Mouse (Mus musculus): ENCODE measurements around the gene Efna5. TPM values are rescaled to one million over a fixed set of nuclear protein-coding genes. Genes with fewer than 3 reads are reported as not detected.

The Efna5 gene
- total and polyA plus RNA-seq, 2 experiments: 0.94 to 2.1 TPM

GRCm38 (mm10) chr17:62661801-62662200 is 219.3 kb downstream of the Efna5 start:
- no peak for TF ChIP-seq CTCF (IDR thresholded peaks at IDR 0.05; ENCODE audit: low read depth, low read length)
- no peak for TF ChIP-seq POLR2A (IDR thresholded peaks at IDR 0.05; ENCODE audit: extremely low read depth, insufficient read depth, low read length)
- whole genome bisulfite sequencing: 67% methylated on average over 7 of the region's 7 CpGs
- no peaks in the 10 kb centered on the region for H3K79me2 ChIP-seq (ENCODE audit: control insufficient read depth, insufficient read depth, low read length)
- peaks cover 4% of the 10 kb centered on the region for H3K4me1 ChIP-seq (ENCODE audit: control insufficient read depth, insufficient read depth, low read length)
- H3K27ac ChIP-seq (replicated peaks; ENCODE audit: insufficient read depth, low read depth, low read length): no peak overlapping the region
- no peak for DNase-seq (ENCODE audit: extremely low read depth, low read depth, low spot score)
- H3K27me3 ChIP-seq (ENCODE audit: control insufficient read depth, insufficient read depth, low read length): no peaks in the 10 kb centered on the region
- H3K36me3 ChIP-seq (ENCODE audit: control insufficient read depth, insufficient read depth, low read length): no peaks in the 10 kb centered on the region
- no peak overlapping the region for H3K9ac ChIP-seq (ENCODE audit: low read depth, low read length)
- no peak overlapping the region for H3K4me3 ChIP-seq (ENCODE audit: insufficient read depth, low read depth, low read length)

GRCm38 (mm10) chr17:62659501-62660175 is 221.5 kb downstream of the Efna5 start:
- WGBS: 94% methylated on average over 14 of the region's 14 CpGs
- no peaks in the 10 kb centered on the region for H3K79me2 ChIP-seq (ENCODE audit: control insufficient read depth, insufficient read depth, low read length)
- H3K36me3 ChIP-seq (ENCODE audit: control insufficient read depth, insufficient read depth, low read length): no peaks in the 10 kb centered on the region
- H3K27me3 ChIP-seq (ENCODE audit: control insufficient read depth, insufficient read depth, low read length): no peaks in the 10 kb centered on the region
- H3K4me1 ChIP-seq (ENCODE audit: control insufficient read depth, insufficient read depth, low read length): peaks cover 10% of the 10 kb centered on the region
- TF ChIP-seq POLR2A (IDR thresholded peaks at IDR 0.05; ENCODE audit: extremely low read depth, insufficient read depth, low read length): no peak
- TF ChIP-seq CTCF (IDR thresholded peaks at IDR 0.05; ENCODE audit: low read depth, low read length): no peak
- DNase-seq (ENCODE audit: extremely low read depth, low read depth, low spot score): no peak
- no peak overlapping the region for H3K4me3 ChIP-seq (ENCODE audit: insufficient read depth, low read depth, low read length)
- no peak overlapping the region for H3K9ac ChIP-seq (ENCODE audit: low read depth, low read length)
- H3K27ac ChIP-seq (replicated peaks; ENCODE audit: insufficient read depth, low read depth, low read length): no peak overlapping the region

- Histone ChIP-seq H3K36me3 (ENCODE audit: control insufficient read depth, insufficient read depth, low read length) (no peaks in the 10 kb centered on the region), H3K27ac (replicated peaks; ENCODE audit: insufficient read depth, low read depth, low read length) (no peak overlapping the region), H3K27me3 (ENCODE audit: control insufficient read depth, insufficient read depth, low read length) (no peaks in the 10 kb centered on the region), H3K4me1 (ENCODE audit: control insufficient read depth, insufficient read depth, low read length) (peaks cover 10% of the 10 kb centered on the region), H3K79me2 (ENCODE audit: control insufficient read depth, insufficient read depth, low read length) (no peaks in the 10 kb centered on the region), H3K4me3 (ENCODE audit: insufficient read depth, low read depth, low read length) (no peak overlapping the region), H3K9ac (ENCODE audit: low read depth, low read length) (no peak overlapping the region)
- TF ChIP-seq CTCF (IDR thresholded peaks at IDR 0.05; ENCODE audit: low read depth, low read length) (no peak), POLR2A (IDR thresholded peaks at IDR 0.05; ENCODE audit: extremely low read depth, insufficient read depth, low read length) (no peak)
- no peak for DNase-seq (ENCODE audit: extremely low read depth, low read depth, low spot score)
- 75% methylated on average over 12 of the region's 12 CpGs for WGBS
These were observed 223.1 kb downstream of the Efna5 start for GRCm38 (mm10) chr17:62657832-62658630.

GRCm38 (mm10) chr17:62657051-62657450 is 224.1 kb downstream of the Efna5 start:
- Histone ChIP-seq H3K4me3 (ENCODE audit: insufficient read depth, low read depth, low read length) (peak overlapping the region; percentile 35; the same call in 1 of the 2 replicates), H3K27me3 (ENCODE audit: control insufficient read depth, insufficient read depth, low read length) (no peaks in the 10 kb centered on the region), H3K79me2 (ENCODE audit: control insufficient read depth, insufficient read depth, low read length) (no peaks in the 10 kb centered on the region), H3K9ac (ENCODE audit: low read depth, low read length) (peak overlapping the region; percentile 58; the same call in 1 of the 2 replicates), H3K27ac (replicated peaks; ENCODE audit: insufficient read depth, low read depth, low read length) (no peak overlapping the region), H3K4me1 (ENCODE audit: control insufficient read depth, insufficient read depth, low read length) (peaks cover 10% of the 10 kb centered on the region), H3K36me3 (ENCODE audit: control insufficient read depth, insufficient read depth, low read length) (no peaks in the 10 kb centered on the region)
- TF ChIP-seq POLR2A (IDR thresholded peaks at IDR 0.05; ENCODE audit: extremely low read depth, insufficient read depth, low read length) (no peak), CTCF (IDR thresholded peaks at IDR 0.05; ENCODE audit: low read depth, low read length) (no peak)
- WGBS: 46% methylated on average over 7 of the region's 7 CpGs
- DNase-seq (ENCODE audit: extremely low read depth, low read depth, low spot score): no peak

- 10% methylated on average over 7 of the region's 7 CpGs for WGBS
- peak overlapping the region; percentile 35; the same call in 1 of the 2 replicates for H3K4me3 ChIP-seq (ENCODE audit: insufficient read depth, low read depth, low read length)
- H3K4me1 ChIP-seq (ENCODE audit: control insufficient read depth, insufficient read depth, low read length): peaks cover 10% of the 10 kb centered on the region
- no peak overlapping the region for H3K27ac ChIP-seq (replicated peaks; ENCODE audit: insufficient read depth, low read depth, low read length)
- no peaks in the 10 kb centered on the region for H3K36me3 ChIP-seq (ENCODE audit: control insufficient read depth, insufficient read depth, low read length)
- DNase-seq (ENCODE audit: extremely low read depth, low read depth, low spot score): peak; percentile 13
- no peaks in the 10 kb centered on the region for H3K27me3 ChIP-seq (ENCODE audit: control insufficient read depth, insufficient read depth, low read length)
- peak overlapping the region; percentile 58; the same call in 1 of the 2 replicates for H3K9ac ChIP-seq (ENCODE audit: low read depth, low read length)
- no peak for TF ChIP-seq POLR2A (IDR thresholded peaks at IDR 0.05; ENCODE audit: extremely low read depth, insufficient read depth, low read length)
- TF ChIP-seq CTCF (IDR thresholded peaks at IDR 0.05; ENCODE audit: low read depth, low read length): no peak
- H3K79me2 ChIP-seq (ENCODE audit: control insufficient read depth, insufficient read depth, low read length): no peaks in the 10 kb centered on the region
These were observed 224.5 kb downstream of the Efna5 start for GRCm38 (mm10) chr17:62656591-62656990.
